Mouse (Mus musculus) layer of hippocampus, adult 6 months (tissue): ENCODE measurements around the gene Disp3. TPM values are rescaled to one million over a fixed set of nuclear protein-coding genes. Genes with fewer than 3 reads are reported as not detected.

ENCODE experiments used
- long read RNA-seq, 2 experiments: library from polyadenylated mRNA; unstranded; transcript quantifications; one replicate each; pipeline ENCODE4 v2.0.0; 2019 to 2020
- polyA plus RNA-seq: library from polyadenylated mRNA; unstranded; fragments of <200 nt; fragmentation: Nextera tagmentation; gene quantifications from 2 replicates; pipeline ENCODE4 v1.2.3, GENCODE M21; 2021

The Disp3 gene
- polyA plus RNA-seq: 12.5 and 15.1 TPM in 2 replicates
- long read RNA-seq, experiment 1, full-length matches to known transcripts: 3 of 15 reads
- long read RNA-seq, experiment 1, partial matches to known transcripts: 9 of 15 reads
- long read RNA-seq, experiment 1, other reads (novel, unspliced or antisense): 3 of 15 reads
- long read RNA-seq, experiment 2, full-length matches to known transcripts: 25 of 78 reads
- long read RNA-seq, experiment 2, partial matches to known transcripts: 23 of 78 reads
- long read RNA-seq, experiment 2, other reads (novel, unspliced or antisense): 30 of 78 reads

GRCm38 (mm10) chr4:148287476-148288054, at the start of gene Disp3:
Gene Disp3, minus strand, starts transcription at chr4:148287965.

Other genes starting within 250 kb of the Disp3 start
- gene Clcn6, start 249.1 kb downstream of the Disp3 start, polyA plus RNA-seq: 10.1 and 11.3 TPM in 2 replicates
- gene Mthfr, start 248.9 kb downstream of the Disp3 start, polyA plus RNA-seq: 2.8 and 3.3 TPM in 2 replicates
- 7.8 and 11.2 TPM in 2 replicates for gene Agtrap, start 199.9 kb downstream of the Disp3 start, polyA plus RNA-seq
- gene Mad2l2, start 157.6 kb downstream of the Disp3 start, polyA plus RNA-seq: 31.9 and 32.6 TPM in 2 replicates
- gene Draxin, start 157.3 kb downstream of the Disp3 start, polyA plus RNA-seq: 0.04 and 0.13 TPM in 2 replicates
- gene Fbxo6, start 135.8 kb downstream of the Disp3 start, polyA plus RNA-seq: 33.2 and 33.5 TPM in 2 replicates
- 137 and 141 TPM in 2 replicates for gene Fbxo44, start 127.5 kb downstream of the Disp3 start, polyA plus RNA-seq
- gene Fbxo2, start 127.3 kb downstream of the Disp3 start, polyA plus RNA-seq: 129 and 149 TPM in 2 replicates
- 4.4 and 5.7 TPM in 2 replicates for gene Ubiad1, start 156.8 kb upstream of the Disp3 start, polyA plus RNA-seq
- gene Mtor, start 160.6 kb upstream of the Disp3 start, polyA plus RNA-seq: 19.7 and 23.0 TPM in 2 replicates
- gene Angptl7, start 212.5 kb upstream of the Disp3 start, polyA plus RNA-seq: 0.09 and 0.30 TPM in 2 replicates